Mouse (Mus musculus): ENCODE measurements around the gene Zim1. TPM values are rescaled to one million over a fixed set of nuclear protein-coding genes. Genes with fewer than 3 reads are reported as not detected.

Zim1 gene
- polyA plus RNA-seq, 1 experiment from 2014 or later: 12.7 TPM

DNA sequence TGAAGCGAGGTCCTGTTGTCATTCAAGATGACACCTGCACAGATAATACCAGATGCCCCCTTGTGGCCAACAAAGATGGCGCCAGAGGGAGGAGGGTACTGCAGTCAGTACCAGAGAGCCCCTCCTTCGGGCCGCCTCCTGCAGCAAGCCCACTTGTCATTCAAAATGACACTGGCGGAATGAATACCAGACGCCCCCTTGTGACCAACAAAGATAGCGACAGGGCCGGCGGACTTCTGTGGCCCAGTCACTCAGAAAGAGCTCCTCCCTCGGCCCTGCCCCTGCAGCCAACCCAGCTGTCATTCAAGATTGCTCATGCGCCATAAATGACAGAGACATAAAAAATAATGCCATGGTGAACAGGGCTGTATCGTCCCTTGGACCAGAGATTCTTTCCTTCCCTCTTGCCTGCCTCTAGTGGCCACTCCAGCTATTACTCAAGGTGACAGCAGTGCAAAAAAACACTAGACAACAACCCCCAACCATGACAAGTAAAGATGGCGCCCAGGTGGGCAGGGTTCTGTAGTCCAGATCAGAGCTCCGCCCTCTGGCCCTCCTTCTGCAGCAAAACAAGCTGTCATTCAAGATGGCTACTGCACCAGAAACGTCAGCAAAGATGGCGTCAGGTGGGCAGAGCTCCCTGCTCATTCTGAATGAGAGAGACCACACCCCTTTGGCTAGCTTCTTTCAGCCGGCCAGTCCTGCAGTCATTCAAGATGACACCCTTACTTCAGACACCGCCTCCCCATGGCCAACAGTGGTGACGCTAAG, 31.3 kb upstream of the Zim1 start:
- 58% methylated on average over 19 of the region's 19 CpGs for WGBS
- Histone ChIP-seq H3K9me3 (replicated peaks) (peaks cover 38% of the 10 kb centered on the region), H3K4me2 (peak overlapping the region; percentile 45), H3K4me1 (replicated peaks) (0 out of 2 replicates have a peak, but pooled peaks cover 4% of the 10 kb centered on the region), H3K36me3 (peaks cover 34% of the 10 kb centered on the region), H3K27ac (ENCODE audit: poor library complexity, severe bottlenecking) (peak overlapping the region; percentile 80), H3K27me3 (replicated peaks) (no peaks in the 10 kb centered on the region), H3K4me3 (peak overlapping the region; percentile 63), H3K9ac (0 out of 2 replicates have a peak overlapping the region, but pooled peaks have one; percentile 16)
- peak; percentile 38 for ATAC-seq (ENCODE audit: insufficient number of reproducible peaks, low FRiP score)

DNA sequence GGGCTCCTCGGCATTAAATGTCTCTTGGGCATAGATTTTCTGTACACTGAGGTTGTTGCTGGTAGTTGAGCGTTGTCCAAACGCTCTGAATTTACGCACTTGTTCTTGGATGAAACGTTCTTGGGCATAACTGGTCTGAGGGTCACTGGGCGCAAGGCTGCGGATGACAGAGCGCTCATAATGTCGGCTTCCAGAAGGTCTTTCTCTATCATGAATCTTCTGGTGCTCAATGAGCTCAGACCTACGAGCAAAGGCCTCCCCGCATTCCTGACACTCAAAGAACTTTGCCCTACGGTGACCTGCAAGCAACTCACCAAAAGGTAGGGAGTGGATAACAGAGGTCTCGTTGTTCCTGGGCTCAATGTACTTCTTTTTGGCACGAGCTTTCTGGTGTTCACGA, 13.1 kb upstream of the Zim1 start:
- Histone ChIP-seq H3K4me2 (no peak overlapping the region), H3K27me3 (replicated peaks) (no peaks in the 10 kb centered on the region), H3K36me3 (peaks cover 76% of the 10 kb centered on the region), H3K9ac (no peak overlapping the region), H3K27ac (ENCODE audit: poor library complexity, severe bottlenecking) (no peak overlapping the region), H3K9me3 (replicated peaks) (no peaks in the 10 kb centered on the region; the same call in 1 of the 2 replicates), H3K4me1 (replicated peaks) (no peaks in the 10 kb centered on the region), H3K4me3 (no peak overlapping the region)
- no peak for ATAC-seq (ENCODE audit: insufficient number of reproducible peaks, low FRiP score)
- whole genome bisulfite sequencing: 91% methylated on average over 15 of the region's 15 CpGs

DNA sequence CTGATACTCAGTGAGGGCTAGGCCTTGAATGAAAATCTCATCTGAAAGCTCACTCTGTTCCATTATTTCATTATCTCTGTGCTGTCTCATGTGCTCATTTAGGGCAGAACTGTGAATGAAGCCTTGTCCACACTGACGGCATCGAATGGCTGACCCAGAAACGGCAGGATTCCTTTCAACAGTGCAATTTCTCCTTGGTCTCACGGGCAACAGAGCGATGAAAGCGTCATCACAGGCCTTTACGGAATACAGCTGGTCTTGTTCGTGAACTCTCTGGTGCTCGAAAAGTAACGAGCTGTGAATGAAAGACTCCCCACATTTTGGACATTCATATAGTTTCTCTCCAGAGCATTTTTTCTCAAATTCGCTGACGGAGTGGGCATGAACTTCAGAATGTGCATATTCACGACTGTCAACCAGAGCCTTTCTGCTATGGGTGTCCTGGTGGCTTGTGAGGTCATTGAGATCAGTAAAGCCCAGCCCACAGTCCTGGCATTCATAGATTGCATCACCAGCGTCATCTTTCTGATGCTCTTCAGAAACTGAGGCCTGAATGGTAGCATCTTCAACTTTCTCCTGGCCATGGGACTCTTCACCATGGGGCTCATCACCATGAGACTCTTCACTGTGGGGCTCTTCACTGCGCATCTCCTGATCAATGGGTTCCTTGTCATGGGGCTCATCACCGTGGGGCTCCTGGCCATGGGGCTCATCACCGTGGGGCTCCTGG, 12.4 kb upstream of the Zim1 start:
- Histone ChIP-seq H3K4me3 (no peak overlapping the region), H3K4me1 (replicated peaks) (no peaks in the 10 kb centered on the region), H3K36me3 (peaks cover 75% of the 10 kb centered on the region), H3K9me3 (replicated peaks) (no peaks in the 10 kb centered on the region; the same call in 1 of the 2 replicates), H3K27ac (ENCODE audit: poor library complexity, severe bottlenecking) (no peak overlapping the region), H3K4me2 (no peak overlapping the region), H3K9ac (no peak overlapping the region), H3K27me3 (replicated peaks) (no peaks in the 10 kb centered on the region)
- ATAC-seq (ENCODE audit: insufficient number of reproducible peaks, low FRiP score): no peak
- WGBS: 78% methylated on average over 17 of the region's 17 CpGs

DNA sequence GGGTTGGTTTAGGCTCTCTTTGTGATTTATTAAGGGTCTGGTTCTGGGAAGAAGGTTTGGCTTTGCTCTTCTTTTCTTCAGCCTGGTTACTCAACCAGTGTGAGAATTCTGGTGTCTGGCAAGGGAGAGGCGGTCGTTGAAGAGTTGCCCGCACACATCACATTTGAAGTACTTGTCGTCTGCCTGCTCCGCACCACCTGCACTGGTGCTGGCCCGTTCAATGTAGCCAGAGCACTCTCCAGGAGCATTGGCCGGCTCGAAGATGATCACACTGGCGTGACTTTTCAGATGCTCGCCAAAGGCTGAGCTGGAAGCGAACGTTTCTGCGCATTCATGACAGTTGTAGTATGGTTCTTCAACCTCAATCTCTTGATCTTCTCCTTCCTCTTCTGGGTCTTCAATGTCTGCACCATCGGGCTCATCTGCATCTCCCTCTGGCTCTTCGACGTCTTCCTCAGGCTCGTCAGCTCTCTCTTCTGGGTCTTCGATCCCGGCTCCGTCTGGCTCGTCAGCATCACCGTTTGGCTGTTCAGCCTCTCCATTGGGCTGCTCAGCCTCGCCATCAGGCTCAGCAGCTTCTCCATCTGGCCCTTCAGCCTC, 11.3 kb upstream of the Zim1 start:
- no peak overlapping the region for H3K9ac ChIP-seq
- H3K4me1 ChIP-seq (replicated peaks): no peaks in the 10 kb centered on the region
- no peaks in the 10 kb centered on the region; the same call in 1 of the 2 replicates for H3K9me3 ChIP-seq (replicated peaks)
- H3K36me3 ChIP-seq: peaks cover 70% of the 10 kb centered on the region
- H3K27ac ChIP-seq (ENCODE audit: poor library complexity, severe bottlenecking): no peak overlapping the region
- no peak overlapping the region for H3K4me2 ChIP-seq
- WGBS: 89% methylated on average over 23 of the region's 23 CpGs
- no peak for ATAC-seq (ENCODE audit: insufficient number of reproducible peaks, low FRiP score)
- H3K27me3 ChIP-seq (replicated peaks): no peaks in the 10 kb centered on the region
- H3K4me3 ChIP-seq: no peak overlapping the region

DNA sequence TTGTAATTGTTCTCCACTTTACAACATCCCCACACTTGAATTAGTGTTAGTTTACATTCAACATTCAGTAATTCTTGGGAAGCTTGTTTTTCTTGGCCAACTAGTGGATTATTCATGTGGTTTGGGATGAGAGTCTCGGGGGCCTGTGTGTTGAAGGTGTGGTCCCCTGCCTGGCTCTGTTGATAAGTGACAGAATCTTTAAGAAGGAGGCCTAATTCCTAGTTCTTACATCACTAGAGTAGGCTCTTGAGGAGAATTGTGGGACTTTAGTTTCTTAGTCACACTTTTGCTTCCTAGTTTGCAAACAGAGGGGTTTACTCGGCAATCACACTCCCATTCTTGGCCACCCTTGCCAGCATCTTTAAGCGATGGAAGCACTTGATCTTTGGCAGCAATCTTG, 3.0 kb upstream of the Zim1 start:
- Histone ChIP-seq H3K36me3 (0 out of 2 replicates have a peak, but pooled peaks cover 3% of the 10 kb centered on the region), H3K4me2 (no peak overlapping the region), H3K4me3 (no peak overlapping the region), H3K27me3 (replicated peaks) (no peaks in the 10 kb centered on the region), H3K4me1 (replicated peaks) (peaks cover under 1% of the 10 kb centered on the region; the same call in 1 of the 2 replicates), H3K9ac (no peak overlapping the region), H3K27ac (ENCODE audit: poor library complexity, severe bottlenecking) (no peak overlapping the region), H3K9me3 (replicated peaks) (no peaks in the 10 kb centered on the region)
- 69% methylated on average over 3 of the region's 3 CpGs for WGBS
- ATAC-seq (ENCODE audit: insufficient number of reproducible peaks, low FRiP score): no peak

DNA sequence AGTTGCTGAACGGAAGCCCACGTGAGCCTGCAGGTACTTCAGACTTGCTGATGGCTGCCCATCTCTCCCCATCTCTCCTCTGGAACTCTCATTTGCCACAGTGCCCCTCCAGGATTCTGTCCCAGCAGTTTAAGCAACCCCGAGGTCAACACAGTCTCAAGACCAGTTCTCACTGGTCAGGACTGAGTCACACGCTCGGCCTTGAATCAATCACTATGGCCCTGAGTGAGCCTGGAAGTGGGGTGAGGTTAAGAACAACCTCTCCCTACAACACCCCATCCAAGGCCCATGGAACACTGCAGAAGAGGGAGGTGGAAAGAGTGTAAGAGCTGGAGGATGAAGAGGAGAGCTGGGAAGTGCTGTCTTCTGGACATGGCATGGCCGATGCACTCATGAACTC, 10.7 kb downstream of the Zim1 start:
- H3K9me3 ChIP-seq (replicated peaks): no peaks in the 10 kb centered on the region
- H3K4me1 ChIP-seq (replicated peaks): no peaks in the 10 kb centered on the region
- no peak overlapping the region for H3K9ac ChIP-seq
- ATAC-seq (ENCODE audit: insufficient number of reproducible peaks, low FRiP score): no peak
- H3K27ac ChIP-seq (ENCODE audit: poor library complexity, severe bottlenecking): no peak overlapping the region
- peaks cover 54% of the 10 kb centered on the region for H3K36me3 ChIP-seq
- 91% methylated on average over 6 of the region's 6 CpGs for WGBS
- no peaks in the 10 kb centered on the region for H3K27me3 ChIP-seq (replicated peaks)
- H3K4me3 ChIP-seq: no peak overlapping the region
- H3K4me2 ChIP-seq: no peak overlapping the region

DNA sequence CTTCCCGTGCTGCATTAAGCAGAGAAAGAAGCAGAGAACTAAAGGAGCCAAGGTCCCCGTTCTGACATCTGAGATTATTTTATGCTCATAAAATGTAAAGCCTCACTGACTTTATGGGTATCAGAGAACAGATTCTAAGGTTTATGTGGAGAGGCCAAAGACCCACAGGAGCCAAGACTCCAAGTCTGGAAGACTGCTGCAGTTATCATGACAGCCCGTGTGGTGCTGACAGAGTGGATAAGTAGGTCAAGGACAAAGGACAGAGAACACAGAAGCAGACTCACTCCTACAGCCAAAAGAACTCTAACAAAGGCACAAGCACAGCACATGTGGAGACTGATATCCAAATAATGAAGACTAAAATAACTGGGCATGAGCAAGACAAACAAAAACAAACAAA, 29.5 kb downstream of the Zim1 start:
- 43% methylated on average over 3 of the region's 3 CpGs for WGBS
- H3K4me3 ChIP-seq: no peak overlapping the region
- H3K27ac ChIP-seq (ENCODE audit: poor library complexity, severe bottlenecking): peak overlapping the region; percentile 57
- H3K9ac ChIP-seq: no peak overlapping the region
- H3K36me3 ChIP-seq: no peaks in the 10 kb centered on the region
- H3K4me2 ChIP-seq: no peak overlapping the region
- no peak for ATAC-seq (ENCODE audit: insufficient number of reproducible peaks, low FRiP score)
- peaks cover 13% of the 10 kb centered on the region for H3K4me1 ChIP-seq (replicated peaks)
- H3K27me3 ChIP-seq (replicated peaks): no peaks in the 10 kb centered on the region
- H3K9me3 ChIP-seq (replicated peaks): no peaks in the 10 kb centered on the region

DNA sequence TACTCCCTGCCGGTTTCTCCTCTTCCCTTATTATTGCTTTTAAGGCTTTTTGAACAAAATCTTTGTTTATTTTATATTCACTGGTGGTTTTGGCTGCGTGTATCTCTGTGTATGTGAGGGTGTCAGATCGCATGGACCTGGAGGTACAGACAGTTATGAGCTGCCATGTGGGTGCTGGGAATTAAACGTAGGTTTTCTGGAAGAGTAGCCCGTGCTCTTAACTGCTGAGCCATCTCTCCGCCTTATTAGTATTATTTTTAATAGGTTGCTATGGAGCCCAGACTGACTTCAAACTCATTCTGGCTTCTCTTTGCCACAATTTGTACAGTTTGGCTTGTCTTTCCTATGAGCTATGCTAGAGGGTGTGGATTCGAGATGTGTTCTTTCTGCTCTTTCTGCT, 32.8 kb downstream of the Zim1 start:
- Histone ChIP-seq H3K4me2 (no peak overlapping the region), H3K4me1 (replicated peaks) (peaks cover 13% of the 10 kb centered on the region), H3K27me3 (replicated peaks) (no peaks in the 10 kb centered on the region), H3K36me3 (no peaks in the 10 kb centered on the region), H3K9ac (no peak overlapping the region), H3K27ac (ENCODE audit: poor library complexity, severe bottlenecking) (no peak overlapping the region), H3K9me3 (replicated peaks) (no peaks in the 10 kb centered on the region), H3K4me3 (no peak overlapping the region)
- ATAC-seq (ENCODE audit: insufficient number of reproducible peaks, low FRiP score): no peak
- WGBS: 83% methylated on average over 7 of the region's 7 CpGs

DNA sequence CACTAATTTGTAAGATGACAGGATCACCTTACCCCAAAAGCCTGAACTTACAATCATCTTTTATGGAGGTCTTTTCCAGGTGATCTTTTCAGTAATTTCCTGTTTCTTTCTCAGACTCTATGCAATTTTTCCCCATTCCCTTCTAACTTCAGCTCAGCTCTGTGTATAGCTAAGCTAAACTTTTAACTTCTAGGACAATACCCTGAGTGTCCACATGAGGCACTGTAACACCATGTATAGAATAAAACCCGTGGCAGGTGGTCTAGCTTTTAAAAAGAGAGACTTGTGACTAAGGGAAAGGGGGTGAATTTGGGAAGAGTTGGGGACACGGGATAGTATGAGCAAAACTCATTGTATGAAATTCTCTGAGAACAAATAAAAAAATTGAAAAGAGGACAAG, 36.6 kb downstream of the Zim1 start:
- no peaks in the 10 kb centered on the region for H3K27me3 ChIP-seq (replicated peaks)
- no peak overlapping the region for H3K27ac ChIP-seq (ENCODE audit: poor library complexity, severe bottlenecking)
- no peak overlapping the region for H3K4me3 ChIP-seq
- no peak overlapping the region for H3K9ac ChIP-seq
- WGBS: 20% methylated on average over 2 of the region's 2 CpGs
- H3K36me3 ChIP-seq: no peaks in the 10 kb centered on the region
- no peak overlapping the region for H3K4me2 ChIP-seq
- no peak for ATAC-seq (ENCODE audit: insufficient number of reproducible peaks, low FRiP score)
- H3K9me3 ChIP-seq (replicated peaks): peaks cover 8% of the 10 kb centered on the region
- H3K4me1 ChIP-seq (replicated peaks): no peaks in the 10 kb centered on the region

DNA sequence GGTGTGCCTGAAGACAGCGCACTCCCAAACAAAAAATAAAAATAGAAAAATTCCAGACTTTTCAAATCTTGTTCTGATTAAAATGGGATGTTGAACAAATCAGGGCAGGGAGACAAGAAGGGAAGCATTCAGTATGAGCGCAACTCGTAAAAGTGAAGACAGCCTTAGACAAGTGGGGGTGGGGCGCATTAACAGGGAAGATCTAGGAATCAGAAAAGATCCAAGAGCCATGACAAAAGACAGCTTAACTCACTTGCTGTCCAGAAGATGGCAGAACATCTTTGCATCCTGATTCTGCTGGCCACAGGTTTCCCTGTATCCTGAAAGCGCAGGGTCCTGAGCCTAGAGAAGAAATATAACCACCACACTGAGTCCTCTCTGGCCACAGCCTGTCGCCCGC, 37.6 kb downstream of the Zim1 start:
- WGBS: 84% methylated on average over 7 of the region's 7 CpGs
- peaks cover 8% of the 10 kb centered on the region for H3K9me3 ChIP-seq (replicated peaks)
- no peaks in the 10 kb centered on the region for H3K36me3 ChIP-seq
- H3K27ac ChIP-seq (ENCODE audit: poor library complexity, severe bottlenecking): no peak overlapping the region
- no peak overlapping the region for H3K9ac ChIP-seq
- H3K4me3 ChIP-seq: no peak overlapping the region
- no peaks in the 10 kb centered on the region for H3K27me3 ChIP-seq (replicated peaks)
- H3K4me1 ChIP-seq (replicated peaks): no peaks in the 10 kb centered on the region
- no peak for ATAC-seq (ENCODE audit: insufficient number of reproducible peaks, low FRiP score)
- H3K4me2 ChIP-seq: no peak overlapping the region

DNA sequence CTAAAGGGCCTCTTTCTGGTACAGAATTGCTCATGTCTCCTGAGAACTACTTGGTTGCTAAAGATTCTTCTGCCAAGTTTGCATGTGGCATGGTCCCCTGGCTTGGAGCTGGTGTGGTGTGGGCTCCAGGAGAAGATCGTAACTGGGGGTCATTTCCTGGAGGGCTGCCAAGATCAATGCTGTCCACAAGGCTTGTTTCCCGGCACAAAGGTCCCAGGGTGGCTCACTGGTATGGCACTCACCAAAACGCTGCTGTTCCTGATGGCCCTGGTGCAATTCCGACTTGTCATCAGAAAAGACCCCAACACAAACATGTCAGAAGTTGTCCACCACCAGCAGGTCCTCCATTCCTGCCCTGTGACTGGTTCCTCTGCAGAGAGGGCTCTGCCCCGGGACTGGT, 44.1 kb downstream of the Zim1 start:
- Histone ChIP-seq H3K36me3 (no peaks in the 10 kb centered on the region), H3K4me2 (no peak overlapping the region), H3K9ac (no peak overlapping the region), H3K27ac (ENCODE audit: poor library complexity, severe bottlenecking) (no peak overlapping the region), H3K4me3 (no peak overlapping the region), H3K27me3 (replicated peaks) (no peaks in the 10 kb centered on the region), H3K9me3 (replicated peaks) (peaks cover 8% of the 10 kb centered on the region), H3K4me1 (replicated peaks) (no peaks in the 10 kb centered on the region)
- ATAC-seq (ENCODE audit: insufficient number of reproducible peaks, low FRiP score): no peak
- WGBS: 65% methylated on average over 5 of the region's 5 CpGs
